12 mouse cellular contexts compared by ENCODE assay signal in genomic region chr3:121338687-121339086, GRCm38 (mm10).
"Had no signal": no experiment of that assay in that cellular context is flagged by ENCODE, and none has a peak within 500 bp of the region (broad histone marks: within the 10 kb centered on the region; RNA-seq: fewer than 3 reads in every experiment).

No protein-coding gene starts in this region.

- H3K36me3 ChIP-seq: limb, embryonic 15.5 days; liver, embryonic 12.5 days; midbrain, embryonic 13.5 days had no signal

- H3K27ac ChIP-seq: limb, embryonic 15.5 days; liver, embryonic 12.5 days; midbrain, embryonic 13.5 days; stomach, postnatal 0 days had no signal

- H3K4me3 ChIP-seq: limb, embryonic 15.5 days; liver, embryonic 12.5 days; midbrain, embryonic 13.5 days had no signal

- H3K9me3 ChIP-seq: limb, embryonic 15.5 days; liver, embryonic 12.5 days; midbrain, embryonic 13.5 days had no signal

- ATAC-seq: liver, embryonic 12.5 days; midbrain, embryonic 13.5 days had no signal

- H3K9ac ChIP-seq: limb, embryonic 15.5 days; liver, embryonic 12.5 days; lung, embryonic 14.5 days; midbrain, embryonic 13.5 days had no signal

- H3K4me2 ChIP-seq: limb, embryonic 15.5 days; liver, embryonic 12.5 days; lung, embryonic 14.5 days; midbrain, embryonic 13.5 days had no signal

- H3K27me3 ChIP-seq: limb, embryonic 15.5 days; liver, embryonic 12.5 days; midbrain, embryonic 13.5 days had no signal

- DNase-seq: kidney, adult 11 months; kidney, postnatal 14 days; layer of hippocampus, adult 9-11 months; layer of hippocampus, postnatal 36 days; lung, embryonic 14.5 days; lung, postnatal 14 days; right cerebral cortex, postnatal 14 days; thymus, postnatal 4 days had no signal
